Mouse (Mus musculus) CD8-positive naive resting alpha-beta T cell, adult 2 months (primary cell): ENCODE results near the gene Tbc1d22a.

ENCODE experiments used
- DNase-seq, 2 experiments: peaks; one replicate each; pipeline ENCODE4 v3.0.0; 2022; ENCODE audit warnings: low read depth in 2 of 2, low spot score in 2 of 2

Gene Tbc1d22a

DNA sequence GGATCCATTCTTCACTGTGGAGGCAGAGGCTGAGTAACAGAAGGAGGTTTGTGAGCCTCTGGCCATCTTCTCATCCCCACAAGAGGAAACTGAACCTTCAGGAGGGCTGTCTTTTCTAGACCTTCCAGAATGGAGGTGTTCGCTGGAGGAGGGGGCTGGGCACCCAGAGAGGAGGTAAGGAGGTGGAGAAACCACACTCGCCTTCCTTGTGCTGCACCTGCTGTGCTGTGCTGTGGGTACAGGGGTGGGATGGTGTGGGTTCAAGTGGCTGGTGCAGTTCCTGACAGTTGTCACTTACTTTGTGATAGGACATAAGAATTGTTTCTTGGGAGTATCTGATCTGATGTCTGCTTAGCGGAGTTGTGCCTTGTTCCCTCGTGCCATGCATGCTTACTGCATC lies 118.9 kb downstream of the Tbc1d22a start:
- no peak for DNase-seq

DNA sequence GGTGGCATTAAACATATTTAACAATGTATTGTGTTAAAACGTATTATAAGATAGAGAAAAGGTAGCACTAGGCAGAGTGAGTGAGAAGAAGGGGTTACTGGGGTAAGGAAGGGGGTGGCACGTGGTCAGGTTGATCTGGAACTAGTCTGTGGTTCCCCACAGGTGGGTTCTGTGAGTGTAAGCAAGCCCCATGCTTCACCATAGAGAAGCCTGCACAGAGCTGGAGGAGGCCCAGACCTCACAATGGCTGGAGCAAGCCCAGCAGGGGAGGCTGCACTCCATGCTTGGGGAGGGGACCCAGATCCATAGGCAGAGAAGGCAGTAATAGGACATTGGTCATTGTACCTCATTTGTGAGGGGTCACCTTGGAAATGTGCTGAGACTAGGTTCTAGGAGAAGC lies 119.3 kb downstream of the Tbc1d22a start:
- no peak for DNase-seq

DNA sequence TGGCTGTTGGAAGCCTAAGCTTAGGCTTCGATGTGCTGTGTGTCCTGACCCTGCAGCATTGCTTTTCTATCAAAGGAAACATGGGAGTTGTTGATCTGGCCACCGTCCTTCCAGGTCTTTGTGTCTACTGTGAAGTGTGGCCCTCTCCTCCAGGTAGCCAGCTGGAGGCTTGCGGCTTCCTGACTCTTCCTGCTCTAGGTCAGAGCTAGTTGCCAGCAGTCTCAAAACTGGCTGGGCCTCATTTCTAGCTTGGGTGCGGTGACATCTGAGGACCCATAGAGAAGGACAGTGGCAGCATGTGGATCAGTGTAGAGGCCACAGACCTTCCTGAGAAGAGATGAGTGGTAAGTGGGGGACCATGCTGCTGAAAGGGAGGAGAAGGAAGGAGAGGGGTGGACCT lies 120.0 kb downstream of the Tbc1d22a start:
- no peak for DNase-seq

DNA sequence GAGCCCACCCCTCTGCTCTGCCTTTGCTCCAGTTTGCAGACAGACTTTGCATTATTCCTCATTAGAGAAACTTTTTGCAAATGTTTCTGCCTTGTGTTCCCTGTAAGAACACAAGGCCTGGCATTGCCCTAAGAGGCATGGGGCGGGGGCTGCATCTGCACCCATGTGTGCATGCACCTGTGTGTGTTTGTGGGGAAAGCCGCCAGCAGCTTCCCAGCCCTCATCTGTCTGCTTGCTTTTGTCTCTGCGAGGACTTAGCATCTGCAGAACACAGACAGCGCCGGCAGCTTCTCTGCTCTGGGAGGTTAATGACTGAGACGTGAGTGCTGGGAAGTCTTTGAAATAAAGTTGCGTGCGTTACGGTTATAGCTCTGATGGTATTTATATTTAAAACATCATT lies 120.5 kb downstream of the Tbc1d22a start:
- no peak for DNase-seq

DNA sequence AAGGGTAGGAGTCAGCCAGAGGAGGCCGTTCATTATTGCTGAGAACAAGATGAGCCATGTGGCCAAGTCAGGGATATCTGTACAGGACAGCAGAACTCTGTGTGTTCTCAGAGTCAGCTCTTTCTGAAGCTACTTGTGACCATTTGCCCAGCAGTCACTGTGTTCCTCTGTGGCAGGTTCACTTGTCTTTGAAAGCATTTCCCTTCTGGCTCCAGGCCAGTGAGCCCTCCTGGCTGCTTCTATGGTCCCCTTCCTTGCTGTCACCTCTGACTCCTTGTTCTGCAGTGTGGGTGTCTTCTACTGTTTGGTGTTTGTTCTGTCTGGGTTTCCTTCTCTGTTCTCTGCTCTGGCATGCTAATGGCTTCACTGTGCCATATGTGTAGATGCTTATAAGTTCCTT lies 121.5 kb downstream of the Tbc1d22a start:
- peak in 1 of 2 experiments; percentile 36 for DNase-seq

DNA sequence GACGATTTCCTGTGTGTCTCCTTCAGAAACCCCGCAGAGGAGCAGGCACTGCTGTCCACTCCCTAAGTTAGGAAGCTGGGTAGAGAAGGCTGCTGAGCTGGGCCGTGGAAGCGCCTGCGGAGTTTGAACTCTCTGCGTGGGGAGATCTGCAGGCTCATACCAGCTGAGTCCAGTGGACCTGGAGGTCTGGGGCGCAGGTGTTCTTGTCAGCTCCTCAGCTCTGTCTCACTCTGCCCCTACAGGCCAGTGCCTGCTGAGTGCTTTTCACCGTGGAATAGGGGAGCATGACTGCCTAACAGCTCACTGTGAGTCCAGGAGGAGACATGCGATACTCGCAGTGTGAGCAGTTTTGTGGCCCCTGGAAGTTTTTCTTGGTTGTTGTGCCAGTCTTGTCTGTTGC lies 123.5 kb downstream of the Tbc1d22a start:
- DNase-seq, result peak in 1 of 2 experiments; percentile 32

DNA sequence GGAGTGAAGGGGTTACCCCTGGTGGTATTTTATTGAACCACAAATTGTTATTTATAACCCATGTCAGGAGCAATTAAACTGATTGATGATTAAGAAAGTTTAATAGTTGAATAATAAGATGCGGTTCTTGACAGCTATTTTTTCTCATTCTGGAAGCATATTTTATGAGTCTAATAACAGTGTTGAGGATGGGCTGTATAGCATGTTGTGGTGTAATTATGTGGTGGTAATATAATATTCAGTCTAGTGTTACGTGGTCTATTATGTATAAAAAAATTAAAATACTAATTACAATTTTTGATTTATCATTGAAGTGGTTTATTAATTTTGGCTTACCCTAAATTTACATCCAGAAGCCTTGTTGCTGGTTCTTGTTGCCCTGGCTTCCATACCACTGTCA lies 125.5 kb downstream of the Tbc1d22a start:
- DNase-seq, result no peak

DNA sequence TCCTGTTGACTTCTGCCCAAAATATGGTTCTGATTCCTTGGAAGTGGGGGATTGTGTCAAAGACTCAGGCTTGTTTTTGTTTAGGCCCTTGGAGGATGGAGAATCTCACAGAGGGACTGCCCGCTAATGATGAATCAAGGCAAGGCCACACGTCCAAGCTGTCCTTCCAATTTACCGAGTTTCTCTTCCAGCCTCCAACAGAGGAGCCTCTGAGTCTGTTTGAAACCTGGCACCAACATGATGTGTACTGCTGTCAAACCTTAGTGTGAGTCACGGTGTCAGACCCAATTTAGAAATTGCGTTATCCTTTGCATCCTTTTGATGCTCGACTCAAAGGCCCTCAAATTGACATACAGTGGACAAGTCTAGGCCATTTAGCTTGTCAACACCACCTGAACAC lies 126.5 kb downstream of the Tbc1d22a start:
- no peak for DNase-seq

DNA sequence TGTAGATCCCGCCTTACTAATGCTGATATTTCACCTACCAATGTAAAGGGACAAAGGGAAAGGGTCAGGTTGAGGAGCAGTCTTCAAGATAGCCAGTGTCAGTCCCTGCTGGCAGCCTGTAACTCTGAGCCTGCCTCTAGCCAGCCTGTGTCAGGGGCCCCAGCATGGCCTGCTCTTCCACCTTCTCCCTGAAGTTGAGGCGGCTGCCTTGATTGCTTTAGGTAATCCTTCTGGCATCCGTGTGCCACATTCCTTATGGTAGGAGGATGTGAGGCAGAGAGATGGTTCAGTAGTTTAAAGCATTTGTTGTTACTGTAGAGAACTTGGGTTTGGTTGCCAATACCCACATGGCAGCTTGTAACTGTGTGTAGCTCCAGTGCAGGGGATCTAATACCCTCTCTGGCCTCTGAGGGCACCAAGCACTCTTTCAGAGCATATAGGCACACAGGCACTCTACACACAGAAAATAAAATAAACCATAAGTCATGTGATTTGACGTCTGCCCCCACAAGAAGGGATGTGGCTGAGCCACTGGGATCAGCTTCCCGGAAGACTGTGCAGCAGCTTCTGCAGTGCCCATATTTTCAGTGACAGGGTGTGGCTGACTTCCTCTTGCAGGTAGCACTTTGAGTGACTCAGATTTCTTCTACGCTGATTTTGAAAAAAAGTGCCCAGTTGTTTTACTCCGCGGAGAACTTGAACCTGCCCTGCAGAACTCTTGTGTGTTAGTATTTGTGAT lies 128.5 kb downstream of the Tbc1d22a start:
- peak; percentile 64 to 70 for DNase-seq

DNA sequence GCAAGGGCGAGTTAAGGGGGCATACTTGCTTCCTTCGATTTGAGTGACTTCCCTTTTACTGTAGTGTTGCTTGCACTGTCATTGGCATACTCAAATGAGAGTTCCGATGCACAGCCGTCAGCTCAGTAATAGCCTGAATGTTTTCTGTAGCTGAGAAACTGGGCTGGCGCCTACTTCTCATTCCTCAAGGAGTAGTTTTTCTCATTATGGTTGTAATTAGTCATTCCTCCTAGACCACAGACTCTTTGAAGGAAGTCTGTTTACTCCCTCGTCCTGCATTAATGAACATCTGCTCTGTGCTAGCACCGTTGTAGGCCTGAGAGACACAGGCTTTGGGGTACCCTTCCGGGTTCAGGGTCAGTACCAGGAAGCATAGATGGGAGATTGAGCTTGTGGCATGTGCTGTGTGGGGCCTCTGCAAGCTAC lies 130.7 kb downstream of the Tbc1d22a start:
- no peak for DNase-seq

DNA sequence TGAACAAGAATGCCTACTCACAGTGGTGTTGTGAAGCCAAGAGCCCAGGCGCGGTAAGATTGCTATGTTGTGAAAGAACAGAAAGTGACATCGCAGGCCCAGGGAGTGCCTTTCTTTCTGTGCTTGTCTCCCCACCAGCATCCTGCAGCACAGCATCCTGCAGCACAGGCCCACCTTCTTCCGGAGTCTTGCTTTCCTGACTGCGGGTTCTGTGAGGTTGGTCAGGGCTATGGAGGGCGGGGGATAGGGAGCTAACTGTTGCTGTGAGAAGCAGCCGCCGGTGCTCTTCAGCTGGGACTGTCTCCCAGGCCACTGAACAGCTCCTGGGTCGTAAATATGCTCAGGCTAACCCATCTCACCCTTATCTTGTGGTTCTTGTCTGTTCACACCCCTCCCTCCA lies 131.6 kb downstream of the Tbc1d22a start:
- peak; percentile 55 to 62 for DNase-seq

DNA sequence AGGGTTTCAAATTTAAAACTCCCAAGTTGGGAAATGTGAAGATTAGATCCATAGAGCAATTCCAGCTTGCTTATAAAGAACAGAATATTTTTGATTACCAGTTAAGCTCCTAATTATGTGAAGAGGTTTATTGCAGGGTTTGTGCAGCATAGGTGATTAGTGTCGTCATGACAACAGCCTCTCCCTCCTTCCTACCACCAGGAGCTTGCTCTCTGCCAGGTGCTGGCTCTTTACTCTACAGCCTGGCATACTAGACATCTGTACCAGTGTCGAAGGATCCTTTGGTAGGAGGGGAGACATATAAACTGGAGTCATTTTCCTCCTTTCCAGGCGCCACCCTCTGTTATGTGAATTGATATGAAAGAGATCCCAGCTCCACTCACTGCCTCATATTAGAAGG lies 132.3 kb downstream of the Tbc1d22a start:
- no peak for DNase-seq

DNA sequence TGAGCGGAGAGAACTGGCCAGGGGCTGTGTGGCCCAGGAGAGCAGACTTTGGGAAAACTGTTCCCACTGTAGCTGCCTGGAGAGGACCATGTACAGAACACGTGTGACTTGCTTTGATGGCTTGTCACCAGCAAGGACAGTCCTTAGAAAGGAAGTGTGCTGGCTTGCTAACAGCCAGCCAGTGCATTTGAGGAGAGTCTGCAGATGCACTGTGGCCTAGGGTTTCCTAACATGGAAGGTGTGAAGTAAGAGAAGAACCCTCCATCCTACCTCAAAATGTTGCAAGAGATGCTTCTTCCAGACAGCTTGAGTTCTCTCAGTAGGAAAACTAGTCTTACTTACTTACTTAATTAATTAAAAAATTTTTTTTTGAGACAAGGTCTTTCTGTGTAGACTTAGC lies 140.7 kb downstream of the Tbc1d22a start:
- no peak for DNase-seq

DNA sequence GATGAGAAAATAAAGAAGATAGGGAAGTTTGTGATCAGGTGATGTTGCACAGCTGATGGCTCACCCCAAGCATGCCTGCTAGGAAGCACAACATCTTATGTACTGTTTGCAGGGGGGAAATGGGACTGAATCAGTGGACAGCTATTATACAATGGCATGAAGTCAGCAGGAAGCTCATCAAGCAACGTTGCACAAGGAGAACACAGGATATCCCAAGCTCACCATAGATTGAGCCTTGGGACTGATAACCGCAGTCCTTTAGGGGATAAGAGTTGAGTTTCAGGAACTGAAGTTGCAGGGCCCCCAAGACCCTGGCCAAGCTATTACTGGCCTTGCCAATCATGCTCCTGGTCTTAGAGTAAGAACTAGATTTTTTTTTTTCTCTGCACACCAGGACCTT lies 141.6 kb downstream of the Tbc1d22a start:
- no peak for DNase-seq

DNA sequence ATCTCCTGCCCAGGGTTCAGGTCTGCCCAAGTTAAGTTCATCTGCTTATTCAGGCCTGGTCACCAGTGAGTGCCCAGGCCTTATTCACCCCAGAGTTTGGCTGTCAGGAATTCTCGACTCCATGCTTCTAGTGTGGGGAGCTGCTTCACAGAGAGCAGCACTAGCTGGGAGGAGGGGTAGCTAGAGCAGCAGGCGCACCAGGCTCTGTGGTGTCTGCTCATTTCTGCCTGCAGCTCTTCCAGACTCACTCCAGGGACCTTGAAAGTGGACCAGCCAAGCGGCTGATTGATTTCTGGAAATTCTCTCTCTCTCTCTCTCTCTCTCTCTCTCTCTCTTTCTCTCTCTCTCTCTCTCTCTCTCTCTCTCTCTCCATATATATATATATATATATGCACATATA lies 146.1 kb downstream of the Tbc1d22a start:
- no peak for DNase-seq

DNA sequence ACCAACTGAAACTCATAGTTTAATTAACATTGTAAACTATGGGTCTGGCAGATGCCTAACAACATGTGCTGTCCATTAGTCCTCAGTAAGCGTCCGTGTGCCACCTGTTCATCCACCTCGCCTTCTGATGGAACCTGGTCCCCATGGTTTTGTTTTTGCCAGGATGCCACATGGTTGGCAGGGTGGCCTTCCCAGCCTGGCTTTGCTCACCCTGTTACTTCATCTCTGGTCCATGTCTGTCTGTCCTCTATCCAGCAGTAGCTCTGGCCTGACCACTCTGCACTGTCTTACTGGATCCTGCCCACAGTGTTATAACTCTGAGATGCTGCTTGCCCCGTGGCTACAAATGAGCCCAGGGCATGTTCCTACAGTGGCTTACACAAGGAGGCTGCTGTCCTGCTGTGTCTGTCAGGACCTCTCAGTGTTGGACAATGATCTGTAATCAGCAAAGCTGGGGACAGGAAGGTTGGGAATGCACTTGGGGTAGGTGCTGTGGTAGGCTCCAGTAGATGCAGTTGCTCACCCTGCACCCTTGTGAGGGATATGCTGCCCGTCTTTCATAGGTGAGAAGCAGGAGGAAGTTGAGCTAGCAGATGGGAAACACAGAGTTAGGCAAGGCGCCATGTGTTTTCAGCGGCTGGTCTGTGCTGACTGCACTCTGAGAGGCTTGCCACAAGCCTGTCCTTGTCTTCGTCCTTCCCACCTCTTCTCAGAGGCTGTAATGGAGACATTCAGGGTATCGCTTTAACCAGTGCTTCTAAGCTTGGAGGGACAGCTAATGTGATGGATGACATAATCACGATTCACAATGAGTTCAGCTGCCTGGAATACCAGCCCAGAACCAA lies 148.3 kb downstream of the Tbc1d22a start:
- DNase-seq, result no peak

DNA sequence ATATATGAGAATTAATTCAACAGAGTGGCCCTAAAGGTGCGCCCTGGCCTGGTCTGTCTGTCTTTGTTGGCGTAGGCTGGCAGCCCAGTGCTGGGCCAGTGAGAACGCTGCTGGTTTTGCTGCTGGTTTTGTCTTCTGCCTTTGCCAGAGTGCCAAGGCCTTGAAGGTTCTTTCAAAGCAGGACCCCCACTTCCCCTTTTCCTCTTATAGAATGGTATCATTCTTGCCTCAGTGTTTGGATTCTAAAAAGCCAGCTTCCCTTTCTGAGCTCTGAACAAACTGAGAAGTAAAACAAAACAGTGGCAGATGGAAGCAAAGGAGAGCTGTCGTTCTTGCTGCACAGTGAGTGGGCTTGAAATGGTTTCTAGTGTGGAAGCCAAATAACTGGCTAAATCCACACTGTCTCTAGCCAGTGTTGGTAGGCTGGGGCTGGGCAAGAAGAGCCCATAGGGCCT lies 149.6 kb downstream of the Tbc1d22a start:
- no peak for DNase-seq

DNA sequence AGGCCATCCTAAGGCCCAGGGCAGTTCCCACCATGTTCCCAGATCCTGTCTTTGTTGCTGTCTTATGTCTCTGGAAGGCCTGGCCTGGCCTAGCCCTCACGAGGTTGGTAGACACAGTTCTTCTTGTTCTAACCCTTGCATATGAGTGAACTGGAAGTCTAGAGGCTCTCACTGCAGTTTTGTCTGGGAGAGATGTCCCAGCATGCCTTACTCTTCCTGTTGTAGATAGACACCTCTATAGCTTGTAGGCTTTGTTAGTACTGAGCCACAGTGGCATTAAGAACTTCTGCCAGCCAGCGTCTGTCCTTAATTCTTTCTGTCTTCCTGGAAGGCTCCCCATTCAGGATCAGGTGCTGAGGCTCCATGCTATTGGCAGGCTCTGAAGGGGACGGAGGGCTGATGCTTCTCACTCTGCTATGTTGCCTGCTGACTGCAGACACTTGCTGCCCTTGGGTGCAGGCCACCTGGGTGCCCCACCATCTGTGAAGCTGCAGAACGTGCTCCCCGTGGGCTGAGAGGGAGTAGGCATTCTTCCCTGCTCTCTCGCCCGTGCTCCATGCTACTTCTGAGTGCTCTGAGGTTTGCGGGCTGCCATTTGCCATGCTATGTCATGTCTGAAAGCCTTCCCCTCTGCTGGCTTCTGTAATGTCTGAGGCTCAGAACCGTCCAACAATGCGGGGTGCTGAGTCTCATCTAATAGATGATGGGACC lies 150.8 kb downstream of the Tbc1d22a start:
- no peak for DNase-seq

DNA sequence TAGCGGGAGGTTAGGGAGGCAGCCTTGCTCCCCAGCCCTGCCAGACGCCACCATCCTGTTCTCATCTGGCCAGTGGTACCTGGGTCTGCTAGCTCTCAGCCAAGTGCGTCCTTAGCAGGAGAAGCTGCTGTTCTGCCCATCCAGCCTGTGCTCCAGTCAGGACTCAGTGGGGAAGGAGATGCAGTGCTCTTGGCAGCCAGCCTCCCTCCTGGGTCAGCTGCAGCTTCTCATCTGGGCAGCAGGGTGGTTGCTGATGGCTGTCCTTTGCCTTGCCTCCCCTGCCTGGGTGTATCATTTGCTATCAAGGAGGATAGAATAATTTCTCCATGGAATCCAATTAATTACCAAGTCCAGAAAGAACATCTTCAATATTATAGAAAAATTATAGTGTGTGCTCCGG lies 152.5 kb downstream of the Tbc1d22a start:
- DNase-seq, result no peak

DNA sequence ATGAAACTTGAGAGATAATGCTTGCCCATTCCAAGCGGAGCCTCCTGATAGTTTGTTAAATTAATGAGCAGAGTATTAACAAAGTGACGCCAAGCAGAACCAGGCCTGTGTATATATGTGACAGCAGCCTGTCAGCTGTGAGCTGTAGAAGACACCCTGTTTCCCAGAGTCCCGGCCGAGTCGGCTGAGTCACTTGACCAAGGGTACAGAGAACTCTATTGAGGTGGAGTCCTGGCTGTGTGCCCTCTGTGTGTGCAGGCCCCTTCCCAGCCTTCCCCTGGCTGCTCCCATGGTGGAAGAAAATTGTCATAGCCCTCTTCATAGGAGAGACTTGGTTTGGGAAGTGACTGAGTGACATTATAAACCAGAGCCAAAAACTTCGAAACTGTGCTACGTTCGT lies 153.0 kb downstream of the Tbc1d22a start:
- no peak for DNase-seq

DNA sequence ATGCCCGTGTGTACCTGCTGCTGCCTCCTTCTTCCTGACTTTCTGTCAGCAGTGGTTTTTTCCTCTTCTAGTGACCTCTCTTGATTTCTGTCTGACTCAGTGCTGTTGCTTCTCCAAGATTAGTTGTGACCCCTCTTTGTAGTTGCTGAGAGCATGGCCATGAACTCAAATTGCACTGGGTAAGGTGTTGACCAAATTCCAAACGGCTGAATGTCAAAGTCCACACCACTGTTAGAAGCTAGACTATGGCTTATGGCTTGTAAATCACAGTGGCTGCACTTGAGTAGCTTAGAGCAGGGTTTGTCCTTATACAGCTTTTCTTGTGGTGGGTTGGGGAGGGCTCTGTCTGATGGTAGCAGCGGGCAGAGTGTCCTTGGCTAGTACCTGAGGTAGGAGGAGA lies 156.6 kb downstream of the Tbc1d22a start:
- DNase-seq, result no peak

DNA sequence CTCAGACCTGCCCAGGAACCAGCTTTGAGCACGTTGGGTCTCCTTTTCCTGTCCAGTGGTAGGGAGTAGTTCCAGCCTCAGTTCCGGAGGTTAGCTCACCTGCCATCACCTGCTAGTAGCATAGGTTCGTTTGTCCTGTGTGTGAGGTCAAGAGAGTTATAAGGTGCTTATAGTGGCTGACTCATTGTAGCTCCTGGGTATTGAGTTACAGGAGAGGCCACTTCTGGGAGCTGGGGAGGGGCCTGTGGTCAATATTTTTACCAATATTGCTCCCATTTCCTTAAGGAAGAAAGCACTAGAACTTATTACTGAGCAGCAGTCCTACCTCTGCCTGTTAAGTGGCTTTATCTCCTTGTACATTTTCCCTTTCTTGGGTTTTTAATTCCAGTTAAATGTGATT lies 161.0 kb downstream of the Tbc1d22a start:
- DNase-seq, result no peak
